Mouse (Mus musculus) liver, embryonic 14.5 days (tissue): ENCODE measurements around the gene Grin2b. TPM values are rescaled to one million over a fixed set of nuclear protein-coding genes. Genes with fewer than 3 reads are reported as not detected.
"Not testable (repeated sequence)": the region's sequence is repeated elsewhere in the genome, so short reads cannot be mapped to it uniquely, and the experiment has no call there.

Source experiments
- ATAC-seq: fragments of 200-750 bp; cut with Nextera tagmentation; 2 replicates; pipeline ENCODE4 v1.8.0; 2017; ENCODE audit warnings: moderate number of reproducible peaks, mild to moderate bottlenecking, moderate library complexity; ENCODE audit not compliant: insufficient read depth
- DNase-seq, 3 experiments: peaks; one replicate each; pipeline ENCODE4 v3.0.0-alpha.2; 2012 to 2013; ENCODE audit warnings: low read depth in 3 of 3, low spot score in 3 of 3
- H3K27ac ChIP-seq: fragments of 300-500 bp; sonication (generic); 2 replicates; pipeline ENCODE4 v1.5.1; 2014; ENCODE audit warnings: moderate library complexity, mild to moderate bottlenecking, control low read depth, inconsistent platforms
- H3K27me3 ChIP-seq: fragments of 300-500 bp; sonication (generic); 2 replicates; pipeline ENCODE4 v1.6.1; 2014; ENCODE audit warnings: mild to moderate bottlenecking, low read length, moderate library complexity; ENCODE audit not compliant: control insufficient read depth, insufficient read depth
- H3K36me3 ChIP-seq: fragments of 300-500 bp; sonication (generic); replicated peaks from 2 replicates; pipeline ENCODE4 v1.6.1; 2014; ENCODE audit warnings: low read depth; ENCODE audit not compliant: control insufficient read depth, insufficient read depth
- H3K4me1 ChIP-seq, 2 experiments: fragments of 200-500 bp in 1 of 2; fragments of 300-500 bp in 1 of 2; sonication (generic) in 1 of 2; replicated peaks; 2 replicates each; pipeline ENCODE4 v1.6.1; 2012 to 2014; ENCODE audit warnings: antibody characterized with exemption in 1 of 2, inconsistent platforms in 1 of 2, low read length in 1 of 2; ENCODE audit not compliant: control insufficient read depth in 2 of 2, insufficient read depth in 2 of 2
- H3K4me2 ChIP-seq: fragments of 300-500 bp; sonication (generic); 2 replicates; pipeline ENCODE4 v1.6.1; 2014; ENCODE audit warnings: low read depth, mild to moderate bottlenecking, control low read depth, moderate library complexity
- H3K4me3 ChIP-seq, 2 experiments: fragments of 200-500 bp in 1 of 2; fragments of 300-500 bp in 1 of 2; sonication (generic) in 1 of 2; 2 replicates each; pipeline ENCODE4 v1.5.1; 2012 to 2014; ENCODE audit warnings: low read depth in 2 of 2, low read length in 2 of 2, mild to moderate bottlenecking in 2 of 2, control low read depth in 1 of 2, inconsistent platforms in 1 of 2, moderate library complexity in 1 of 2; ENCODE audit not compliant: insufficient read depth in 1 of 2
- H3K9ac ChIP-seq: fragments of 300-500 bp; sonication (generic); replicated peaks from 2 replicates; pipeline ENCODE4 v1.6.1; 2014; ENCODE audit warnings: mild to moderate bottlenecking, control low read depth, moderate library complexity
- H3K9me3 ChIP-seq: fragments of 300-500 bp; sonication (generic); 2 replicates; pipeline ENCODE4 v1.6.1; 2016; ENCODE audit warnings: low read length, mixed read lengths; ENCODE audit not compliant: control insufficient read depth
- CTCF ChIP-seq: IDR thresholded peaks from 2 replicates; pipeline ENCODE4 v1.5.1; 2016; ENCODE audit warnings: antibody characterized with exemption, low read depth, control low read depth
- EP300 ChIP-seq: IDR thresholded peaks from 2 replicates; pipeline ENCODE4 v1.6.1; 2016; ENCODE audit warnings: antibody characterized with exemption, low read depth
- WGBS: fragments of 180-500 bp; shearing (Covaris S2); extraction: QIAGEN DNeasy Blood & Tissue Kit; methylation state at CpG from one replicate; pipeline ENCODE4 v1.1.7; 2014; ENCODE audit not compliant: insufficient replicate concordance; 5-methylcytosine and 5-hydroxymethylcytosine counted together
- polyA plus RNA-seq, 2 experiments: library from polyadenylated mRNA; depleted of rRNA in 1 of 2; stranded (reverse) in 1 of 2; unstranded in 1 of 2; fragments of >200 nt; fragmentation: Nextera tagmentation in 1 of 2; extraction: Ambion mirVana in 1 of 2; gene quantifications; 2 replicates each; pipeline versions ENCODE4 v1.2.1 to v1.2.3; 2012 to 2014

Grin2b gene
- polyA plus RNA-seq, 2 experiments: under 0.01 TPM; not detected in 1

DNA sequence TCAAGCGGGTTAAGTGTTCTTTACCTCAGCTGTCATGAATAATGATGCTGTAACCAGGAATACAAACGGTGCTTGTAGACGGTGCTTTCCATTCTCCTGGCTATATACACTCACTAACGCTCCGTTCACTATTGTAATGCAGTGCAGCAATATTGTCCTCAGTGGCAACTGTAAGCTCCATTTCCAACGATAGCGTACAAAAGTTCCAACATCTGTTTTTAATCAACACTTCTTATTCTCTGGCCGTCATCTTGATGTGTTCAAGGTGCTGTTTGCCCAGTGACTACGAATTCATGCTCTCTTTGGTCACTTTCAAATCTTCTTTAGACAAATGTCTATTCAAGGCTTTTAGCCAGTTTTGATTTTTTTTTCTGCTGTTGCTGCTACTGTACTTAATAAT, 480.8 kb downstream of the Grin2b start:
- ATAC-seq (no peak), DNase-seq (no peak)
- Histone ChIP-seq H3K36me3 (no peaks in the 10 kb centered on the region), H3K4me1 (no peaks in the 10 kb centered on the region), H3K9ac (no peak overlapping the region), H3K27me3 (no peaks in the 10 kb centered on the region), H3K4me2 (no peak overlapping the region), H3K9me3 (no peaks in the 10 kb centered on the region), H3K4me3 (no peak overlapping the region), H3K27ac (no peak overlapping the region)
- 73% methylated on average over 9 of the region's 9 CpGs for WGBS
- TF ChIP-seq CTCF: no peak
- no peak for TF ChIP-seq EP300

GRCm38 (mm10) chr6:135691561-135691960, 481.8 kb downstream of the Grin2b start:
- no peak for ATAC-seq
- no peak for DNase-seq
- H3K4me1 ChIP-seq: no peaks in the 10 kb centered on the region
- H3K9me3 ChIP-seq: no peaks in the 10 kb centered on the region
- H3K27ac ChIP-seq: no peak overlapping the region
- 77% methylated on average over 7 of the region's 7 CpGs for WGBS
- H3K9ac ChIP-seq: no peak overlapping the region
- no peaks in the 10 kb centered on the region for H3K36me3 ChIP-seq
- no peak overlapping the region for H3K4me3 ChIP-seq
- no peaks in the 10 kb centered on the region for H3K27me3 ChIP-seq
- TF ChIP-seq EP300: no peak
- peak; percentile 50 for TF ChIP-seq CTCF
- no peak overlapping the region for H3K4me2 ChIP-seq

DNA sequence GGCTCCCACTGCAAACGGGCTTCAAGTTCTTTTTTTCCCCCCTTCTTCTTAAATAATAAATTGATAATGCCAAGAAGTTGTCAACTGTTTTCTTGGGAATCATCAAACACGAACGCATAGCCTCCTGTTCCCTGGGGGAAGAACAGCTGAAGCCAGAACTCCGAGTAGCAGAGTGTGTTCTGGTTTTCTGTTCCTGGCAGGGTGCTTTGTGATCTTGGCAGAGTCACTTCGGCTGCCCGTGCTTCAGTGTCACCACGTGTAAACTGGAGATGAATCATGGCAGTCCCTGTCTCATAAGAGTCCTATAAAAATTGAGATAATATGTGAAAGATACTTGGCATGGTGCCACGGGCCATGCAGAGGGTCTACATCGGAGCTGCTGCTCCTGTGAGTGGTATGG, 485.4 kb downstream of the Grin2b start:
- Histone ChIP-seq H3K4me3 (no peak overlapping the region), H3K27ac (no peak overlapping the region), H3K4me2 (no peak overlapping the region), H3K36me3 (no peaks in the 10 kb centered on the region), H3K9me3 (no peaks in the 10 kb centered on the region), H3K27me3 (no peaks in the 10 kb centered on the region), H3K4me1 (no peaks in the 10 kb centered on the region), H3K9ac (no peak overlapping the region)
- TF ChIP-seq EP300: no peak
- TF ChIP-seq CTCF: no peak
- ATAC-seq (no peak), DNase-seq (no peak)
- 66% methylated on average over 9 of the region's 9 CpGs for WGBS

GRCm38 (mm10) chr6:135684206-135684605, 489.1 kb downstream of the Grin2b start:
- no peak overlapping the region for H3K27ac ChIP-seq
- WGBS: 46% methylated on average over 2 of the region's 2 CpGs
- H3K4me1 ChIP-seq: no peaks in the 10 kb centered on the region
- DNase-seq (no peak), ATAC-seq (no peak)
- no peaks in the 10 kb centered on the region for H3K27me3 ChIP-seq
- H3K9ac ChIP-seq: no peak overlapping the region
- TF ChIP-seq CTCF (no peak), EP300 (no peak)
- no peak overlapping the region for H3K4me3 ChIP-seq
- H3K9me3 ChIP-seq: no peaks in the 10 kb centered on the region
- no peaks in the 10 kb centered on the region for H3K36me3 ChIP-seq
- H3K4me2 ChIP-seq: no peak overlapping the region

DNA sequence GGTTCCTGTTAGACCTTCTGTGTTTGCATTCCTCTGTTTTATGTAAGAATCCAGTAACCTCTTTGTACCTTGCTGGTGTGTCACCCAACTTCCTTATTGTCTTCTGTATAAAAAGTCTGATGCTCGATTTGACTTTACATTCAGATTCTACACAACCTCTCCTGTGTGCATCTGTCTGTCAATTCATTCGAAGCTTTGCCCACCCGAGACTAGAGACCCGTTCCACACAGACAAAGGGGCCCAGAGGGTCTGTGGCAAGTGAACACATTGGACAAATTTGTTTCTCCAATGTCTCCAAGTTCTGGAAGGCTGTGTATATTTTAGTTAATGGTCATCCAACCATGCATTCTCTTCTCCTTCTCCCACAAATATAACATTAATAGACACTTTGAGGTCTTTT, 491.9 kb downstream of the Grin2b start:
- WGBS: 48% methylated on average over 4 of the region's 4 CpGs
- H3K4me2 ChIP-seq, H3K9ac ChIP-seq, H3K27me3 ChIP-seq, H3K27ac ChIP-seq, H3K9me3 ChIP-seq, H3K36me3 ChIP-seq, ATAC-seq, H3K4me3 ChIP-seq, H3K4me1 ChIP-seq, DNase-seq: not testable (repeated sequence)
